Mouse (Mus musculus) testis, adult 2 months (tissue): ENCODE data around the gene Ccn6. TPM values are rescaled to one million over a fixed set of nuclear protein-coding genes. Genes with fewer than 3 reads are reported as not detected.
"Not testable (repeated sequence)": the region's sequence is repeated elsewhere in the genome, so short reads cannot be mapped to it uniquely, and the experiment has no call there.

Experiments used
- H3K27ac ChIP-seq: fragments of 200-500 bp; 2 replicates; pipeline ENCODE4 v1.5.1; 2012; ENCODE audit warnings: low read depth, low read length; ENCODE audit not compliant: control insufficient read depth, insufficient read depth
- H3K27me3 ChIP-seq: fragments of 200-500 bp; 2 replicates; pipeline ENCODE4 v1.6.1; 2012; ENCODE audit warnings: mild to moderate bottlenecking, low read length, moderate library complexity; ENCODE audit not compliant: control insufficient read depth, insufficient read depth
- H3K36me3 ChIP-seq: fragments of 200-500 bp; 2 replicates; pipeline ENCODE4 v1.6.1; 2012; ENCODE audit warnings: mild to moderate bottlenecking, low read length; ENCODE audit not compliant: control insufficient read depth, insufficient read depth
- H3K4me1 ChIP-seq: fragments of 200-500 bp; 2 replicates; pipeline ENCODE4 v1.6.1; 2012; ENCODE audit warnings: low read length; ENCODE audit not compliant: control insufficient read depth, insufficient read depth
- H3K4me3 ChIP-seq: fragments of 200-500 bp; 2 replicates; pipeline ENCODE4 v1.5.1; 2012; ENCODE audit warnings: low read depth, mild to moderate bottlenecking, low read length, moderate library complexity, mixed read lengths; ENCODE audit not compliant: control insufficient read depth
- CTCF ChIP-seq: fragments of 200-500 bp; IDR thresholded peaks from 2 replicates; pipeline ENCODE4 v1.5.1; 2012; ENCODE audit warnings: low read depth, mild to moderate bottlenecking, inconsistent platforms, low read length, moderate library complexity; ENCODE audit not compliant: control insufficient read depth, insufficient read depth, insufficient replicate concordance
- POLR2A ChIP-seq: fragments of 200-500 bp; IDR thresholded peaks from 2 replicates; pipeline ENCODE4 v1.6.1; 2012; ENCODE audit warnings: low read depth, mild to moderate bottlenecking, inconsistent platforms, low read length, moderate library complexity; ENCODE audit not compliant: control insufficient read depth
- polyA plus RNA-seq: library from polyadenylated mRNA; depleted of rRNA; stranded (reverse); fragments of >200 nt; gene quantifications from 2 replicates; pipeline ENCODE4 v1.2.3, GENCODE M21; 2012; rRNA removed

Gene Ccn6
- polyA plus RNA-seq = not detected in 2 replicates

- H3K27me3 ChIP-seq = no peaks in the 10 kb centered on the region
- H3K4me3 ChIP-seq = no peak within 1 kb of the TSS
- H3K36me3 ChIP-seq = no peaks in the 10 kb centered on the region
- H3K4me1 ChIP-seq = no peaks in the 10 kb centered on the region
- no peak for TF ChIP-seq POLR2A
- no peak for TF ChIP-seq CTCF
- no peak within 1 kb of the TSS for H3K27ac ChIP-seq
Measured at GRCm38 (mm10) chr10:39163694-39164093, at the start of gene Ccn6. Gene Ccn6, minus strand, starts transcription at chr10:39163794.

- Histone ChIP-seq H3K36me3 (no peaks in the 10 kb centered on the region), H3K4me3 (no peak overlapping the region), H3K27me3 (no peaks in the 10 kb centered on the region), H3K27ac (no peak overlapping the region), H3K4me1 (peaks cover 2% of the 10 kb centered on the region; the same call in 1 of the 2 replicates)
- TF ChIP-seq CTCF = no peak
- no peak for TF ChIP-seq POLR2A
Measured at GRCm38 (mm10) chr10:39210031-39210430, 46.4 kb upstream of the Ccn6 start.

- Histone ChIP-seq H3K27ac (no peak overlapping the region), H3K27me3 (no peaks in the 10 kb centered on the region), H3K4me3 (no peak overlapping the region), H3K4me1 (peaks cover 2% of the 10 kb centered on the region; the same call in 1 of the 2 replicates), H3K36me3 (no peaks in the 10 kb centered on the region)
- TF ChIP-seq CTCF = no peak
- no peak for TF ChIP-seq POLR2A
Measured at GRCm38 (mm10) chr10:39209161-39210025, 45.8 kb upstream of the Ccn6 start.

- TF ChIP-seq POLR2A (no peak), CTCF (no peak)
- H3K27ac ChIP-seq = no peak overlapping the region
- H3K4me1 ChIP-seq = peaks cover 2% of the 10 kb centered on the region; the same call in 1 of the 2 replicates
- no peaks in the 10 kb centered on the region for H3K27me3 ChIP-seq
- H3K36me3 ChIP-seq = no peaks in the 10 kb centered on the region
- H3K4me3 ChIP-seq = no peak overlapping the region
Measured at GRCm38 (mm10) chr10:39208712-39209111, 45.1 kb upstream of the Ccn6 start.

- no peak overlapping the region for H3K27ac ChIP-seq
- peaks cover 9% of the 10 kb centered on the region for H3K4me1 ChIP-seq
- no peaks in the 10 kb centered on the region for H3K27me3 ChIP-seq
- no peaks in the 10 kb centered on the region for H3K36me3 ChIP-seq
- no peak overlapping the region for H3K4me3 ChIP-seq
- TF ChIP-seq POLR2A (no peak), CTCF (no peak)
Measured at GRCm38 (mm10) chr10:39207310-39207855, 43.8 kb upstream of the Ccn6 start.

GRCm38 (mm10) chr10:39202490-39202889 lies 38.9 kb upstream of the Ccn6 start:
- no peaks in the 10 kb centered on the region for H3K27me3 ChIP-seq
- no peaks in the 10 kb centered on the region for H3K36me3 ChIP-seq
- peaks cover 7% of the 10 kb centered on the region for H3K4me1 ChIP-seq
- peak overlapping the region; percentile 17; the same call in 1 of the 2 replicates for H3K27ac ChIP-seq
- peak overlapping the region; percentile 87 for H3K4me3 ChIP-seq
- TF ChIP-seq CTCF = no peak
- TF ChIP-seq POLR2A = peak; percentile 58; the same call in 1 of the 2 replicates

- not testable (repeated sequence) for H3K27ac ChIP-seq, H3K27me3 ChIP-seq, H3K4me1 ChIP-seq, H3K36me3 ChIP-seq, H3K4me3 ChIP-seq
Measured at GRCm38 (mm10) chr10:39198216-39198615, 34.6 kb upstream of the Ccn6 start.

- Histone ChIP-seq H3K4me1 (no peaks in the 10 kb centered on the region), H3K4me3 (no peak overlapping the region), H3K36me3 (no peaks in the 10 kb centered on the region), H3K27ac (no peak overlapping the region), H3K27me3 (no peaks in the 10 kb centered on the region)
- TF ChIP-seq CTCF = no peak
Measured at GRCm38 (mm10) chr10:39192673-39193072, 29.1 kb upstream of the Ccn6 start.
